Mouse (Mus musculus): ENCODE data around the gene Inafm2. TPM values are rescaled to one million over a fixed set of nuclear protein-coding genes. Genes with fewer than 3 reads are reported as not detected.

Gene Inafm2
- polyA plus RNA-seq, 1 experiment: 11.7 TPM

DNA sequence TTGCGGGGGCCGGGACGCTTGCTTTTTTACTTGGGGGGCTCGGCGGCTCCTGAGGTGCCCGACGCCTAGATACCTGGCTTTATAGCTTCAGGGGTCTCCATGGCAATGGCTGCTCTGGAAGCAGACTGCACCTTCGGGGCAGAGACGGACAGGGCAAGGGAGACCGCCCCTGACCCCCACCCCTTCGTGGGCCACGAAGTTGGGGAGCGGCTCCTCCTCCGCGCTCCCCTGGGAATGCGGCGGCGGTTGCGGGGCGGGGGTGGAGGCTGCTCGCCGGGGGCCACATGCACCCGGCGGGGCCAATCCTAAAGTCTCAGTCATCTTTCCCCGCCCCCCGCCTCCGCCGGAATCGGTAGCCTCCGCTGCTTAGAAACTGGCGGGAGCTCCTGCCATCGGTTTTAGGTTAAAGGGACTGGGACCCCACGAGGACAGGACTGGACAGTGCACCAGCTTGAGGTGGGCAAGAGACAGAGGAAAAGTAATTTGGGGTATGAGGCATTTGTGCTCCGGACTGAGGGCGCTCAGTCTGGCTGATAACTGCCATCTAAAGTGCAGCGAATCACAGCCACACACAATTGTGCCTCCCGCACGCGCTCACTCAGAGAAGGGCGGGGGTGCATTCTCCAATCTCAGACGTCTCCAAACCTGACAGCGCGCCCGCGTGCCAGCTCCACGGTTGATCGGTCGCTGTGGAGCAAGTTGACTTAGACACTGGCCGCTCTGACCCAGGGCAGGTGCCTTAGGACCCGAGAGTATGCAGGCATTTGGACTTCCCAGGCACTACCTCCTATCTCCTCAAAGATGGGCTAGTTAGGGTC, 41.4 kb upstream of the Inafm2 start, which contains the start of gene Ankrd63:
Gene Ankrd63 (minus strand): TSS at position 51 of the 818 bp plus-strand sequence.
- peak; percentile 38 for DNase-seq (ENCODE audit: low read depth)

DNA sequence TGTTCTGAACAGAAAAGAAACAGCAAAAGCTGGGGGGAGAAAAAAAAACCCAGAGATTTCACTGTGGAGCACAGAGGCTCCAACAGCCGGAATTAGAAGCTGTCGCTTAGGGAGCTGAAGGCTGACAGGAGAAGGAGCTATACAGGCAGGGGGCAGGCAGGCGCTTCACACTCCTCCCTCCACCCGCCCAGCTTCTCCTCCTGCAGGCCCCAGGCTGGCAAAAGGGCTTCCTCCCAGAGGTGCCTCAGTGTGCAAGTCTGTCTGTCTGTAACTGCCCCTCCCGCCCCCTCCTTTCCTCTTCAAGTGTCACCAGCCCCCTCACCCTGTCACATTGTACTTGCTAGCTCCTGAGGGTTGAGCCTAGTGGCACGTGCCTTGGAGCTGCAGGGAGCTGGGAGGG, 39.1 kb upstream of the Inafm2 start:
- TF ChIP-seq POLR2A (IDR thresholded peaks at IDR 0.05; ENCODE audit: borderline replicate concordance, extremely low read depth, insufficient read depth, insufficient read length, poor library complexity, severe bottlenecking) (no peak), CTCF (IDR thresholded peaks at IDR 0.05; ENCODE audit: borderline replicate concordance, extremely low read depth, insufficient read depth, insufficient read length) (no peak)
- peak; percentile 42 for DNase-seq (ENCODE audit: low read depth)

More for the DNA sequence above, 41.4 kb upstream of the Inafm2 start, which contains the start of gene Ankrd63:
- no peak for TF ChIP-seq CTCF (IDR thresholded peaks at IDR 0.05; ENCODE audit: borderline replicate concordance, extremely low read depth, insufficient read depth, insufficient read length)
- TF ChIP-seq POLR2A (IDR thresholded peaks at IDR 0.05; ENCODE audit: borderline replicate concordance, extremely low read depth, insufficient read depth, insufficient read length, poor library complexity, severe bottlenecking): no peak

DNA sequence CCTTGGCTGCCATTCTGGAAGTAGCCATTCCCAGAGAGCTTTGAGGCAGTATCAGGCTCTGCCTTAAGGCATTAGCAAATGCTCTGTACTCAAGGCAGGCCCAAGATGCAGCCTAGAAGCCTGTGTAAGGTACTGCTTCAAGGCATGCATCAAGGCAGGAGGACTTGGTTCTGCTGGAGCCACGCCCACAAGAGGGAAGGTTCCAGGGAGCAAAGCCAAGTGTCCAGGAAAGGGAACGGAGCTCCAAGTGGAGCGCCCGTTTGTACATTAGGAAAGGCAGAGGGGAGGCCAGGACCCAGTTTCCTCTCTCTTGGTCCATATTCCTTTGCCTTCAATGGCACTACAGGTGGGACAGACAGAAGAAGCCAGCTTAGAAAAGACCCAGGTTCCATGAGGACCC, 37.1 kb upstream of the Inafm2 start:
- TF ChIP-seq CTCF (IDR thresholded peaks at IDR 0.05; ENCODE audit: borderline replicate concordance, extremely low read depth, insufficient read depth, insufficient read length) (no peak), POLR2A (IDR thresholded peaks at IDR 0.05; ENCODE audit: borderline replicate concordance, extremely low read depth, insufficient read depth, insufficient read length, poor library complexity, severe bottlenecking) (no peak)
- DNase-seq (ENCODE audit: low read depth): no peak

DNA sequence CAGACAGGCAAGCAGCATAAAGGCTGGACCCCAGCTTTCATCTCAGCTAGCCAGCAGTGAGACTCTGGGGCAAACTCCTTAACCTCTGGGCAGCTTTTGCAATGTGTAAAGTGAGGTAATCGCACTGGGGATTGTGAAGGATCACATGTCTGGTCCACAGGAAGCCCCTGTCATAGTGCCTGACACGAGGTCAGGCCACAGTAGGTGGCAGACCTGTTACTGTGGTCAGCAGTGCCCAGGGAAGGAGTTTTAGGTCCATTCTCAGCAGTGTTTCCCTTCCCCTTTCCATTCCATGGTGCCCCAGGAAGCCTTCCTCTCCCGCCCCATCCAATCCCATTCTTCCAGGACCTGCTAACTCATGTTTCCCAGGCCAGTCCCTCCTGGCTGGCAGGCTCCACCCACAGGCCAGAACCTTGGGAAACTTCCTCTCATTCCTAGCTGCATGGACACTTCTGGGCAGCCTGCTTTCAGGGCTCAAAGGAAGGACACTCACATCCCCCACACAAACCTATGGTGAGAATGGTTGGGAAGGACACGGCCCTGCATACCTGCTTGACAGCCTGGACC, 35.8 kb upstream of the Inafm2 start:
- DNase-seq (ENCODE audit: low read depth): no peak
- no peak for TF ChIP-seq CTCF (IDR thresholded peaks at IDR 0.05; ENCODE audit: borderline replicate concordance, extremely low read depth, insufficient read depth, insufficient read length)
- TF ChIP-seq POLR2A (IDR thresholded peaks at IDR 0.05; ENCODE audit: borderline replicate concordance, extremely low read depth, insufficient read depth, insufficient read length, poor library complexity, severe bottlenecking): no peak

DNA sequence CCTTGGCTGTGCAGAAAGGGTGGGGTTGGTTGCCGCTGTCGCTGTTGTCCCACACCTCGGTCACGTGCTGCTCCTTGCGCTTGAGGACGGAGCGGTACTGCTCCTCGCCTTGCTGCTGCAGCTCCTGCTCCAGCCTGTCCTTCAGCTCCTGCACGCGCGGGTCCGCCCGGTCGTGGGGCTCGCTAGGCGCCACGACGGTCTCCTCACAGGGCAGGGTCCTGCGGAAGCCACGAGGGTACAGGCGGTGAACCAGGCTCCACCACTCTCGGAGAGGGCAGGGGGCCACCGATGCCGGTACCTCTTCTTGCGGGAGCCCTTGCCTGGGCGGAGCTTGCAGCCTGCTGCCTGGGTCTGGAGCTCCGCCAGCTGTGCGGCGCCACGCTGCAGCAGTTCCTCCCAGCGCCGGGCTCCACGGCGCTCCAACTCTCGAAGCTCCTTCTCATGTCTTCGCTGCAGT, 34.5 kb upstream of the Inafm2 start:
- TF ChIP-seq CTCF (IDR thresholded peaks at IDR 0.05; ENCODE audit: borderline replicate concordance, extremely low read depth, insufficient read depth, insufficient read length): no peak
- TF ChIP-seq POLR2A (IDR thresholded peaks at IDR 0.05; ENCODE audit: borderline replicate concordance, extremely low read depth, insufficient read depth, insufficient read length, poor library complexity, severe bottlenecking): no peak
- peak; percentile 87 for DNase-seq (ENCODE audit: low read depth)

DNA sequence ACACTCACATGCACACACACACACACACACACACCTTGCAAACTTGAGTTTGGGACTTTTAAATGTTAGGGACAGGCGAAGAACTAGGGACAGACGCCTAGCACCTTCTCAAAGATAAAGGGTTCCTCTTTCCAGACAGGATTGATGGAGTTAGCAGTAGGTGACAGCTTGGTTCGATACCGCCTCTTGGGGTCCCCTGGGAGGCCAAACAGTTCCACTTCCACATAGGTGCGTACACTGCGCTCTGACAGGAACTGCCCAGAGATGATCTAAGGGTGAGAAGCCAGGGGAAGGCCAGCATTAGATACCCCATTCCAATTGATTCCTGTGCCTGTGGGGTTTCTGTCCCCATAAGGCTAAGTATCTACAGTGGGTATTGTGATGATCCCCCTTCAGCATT, 31.9 kb upstream of the Inafm2 start:
- no peak for DNase-seq (ENCODE audit: low read depth)

DNA sequence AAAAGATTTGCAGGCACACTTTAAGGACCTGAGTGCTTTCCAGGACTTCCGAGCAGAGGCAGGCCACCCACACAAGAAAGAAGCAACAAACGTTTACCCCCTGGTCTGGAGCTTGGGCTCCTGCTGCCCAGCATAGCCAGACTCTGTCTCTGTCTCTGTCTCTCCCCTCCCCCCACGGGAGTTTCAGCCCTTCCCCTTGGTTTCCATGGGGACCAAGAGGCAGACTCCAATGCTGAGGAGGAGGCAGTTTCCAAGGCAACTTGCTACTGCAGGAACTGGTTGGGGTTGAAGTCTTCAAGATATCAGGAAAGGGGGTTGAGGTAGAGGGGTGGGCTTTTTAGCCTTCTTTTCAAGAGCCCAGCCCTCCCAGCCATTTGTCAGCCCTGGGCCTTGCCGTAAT, 31.3 kb upstream of the Inafm2 start:
- peak; percentile 88 for DNase-seq (ENCODE audit: low read depth)
- TF ChIP-seq POLR2A (IDR thresholded peaks at IDR 0.05; ENCODE audit: borderline replicate concordance, extremely low read depth, insufficient read depth, insufficient read length, poor library complexity, severe bottlenecking) (no peak), CTCF (IDR thresholded peaks at IDR 0.05; ENCODE audit: borderline replicate concordance, extremely low read depth, insufficient read depth, insufficient read length) (no peak)

More for the DNA sequence above, 31.9 kb upstream of the Inafm2 start:
- TF ChIP-seq POLR2A (IDR thresholded peaks at IDR 0.05; ENCODE audit: borderline replicate concordance, extremely low read depth, insufficient read depth, insufficient read length, poor library complexity, severe bottlenecking) (no peak), CTCF (IDR thresholded peaks at IDR 0.05; ENCODE audit: borderline replicate concordance, extremely low read depth, insufficient read depth, insufficient read length) (no peak)

DNA sequence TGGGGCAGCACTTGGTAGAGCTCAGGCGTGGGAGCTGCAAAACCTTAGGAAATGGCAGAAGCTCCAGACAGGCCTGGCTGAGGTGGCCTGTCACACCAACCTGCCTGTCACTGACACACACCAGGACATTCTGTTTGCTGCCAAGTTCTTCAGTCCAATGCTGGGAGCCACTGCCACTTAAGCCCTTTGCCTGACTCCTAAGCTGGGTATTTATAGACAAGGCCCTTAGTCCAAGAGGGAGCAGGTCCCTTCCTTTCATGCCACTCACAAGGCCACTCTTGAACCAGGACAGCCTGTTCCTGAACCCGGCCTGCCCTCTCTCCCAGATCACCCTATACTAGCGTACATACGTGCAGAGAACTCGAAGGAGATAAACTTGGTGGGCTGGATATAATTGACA, 28.9 kb upstream of the Inafm2 start:
- TF ChIP-seq CTCF (IDR thresholded peaks at IDR 0.05; ENCODE audit: borderline replicate concordance, extremely low read depth, insufficient read depth, insufficient read length) (no peak), POLR2A (IDR thresholded peaks at IDR 0.05; ENCODE audit: borderline replicate concordance, extremely low read depth, insufficient read depth, insufficient read length, poor library complexity, severe bottlenecking) (no peak)
- DNase-seq (ENCODE audit: low read depth): no peak

DNA sequence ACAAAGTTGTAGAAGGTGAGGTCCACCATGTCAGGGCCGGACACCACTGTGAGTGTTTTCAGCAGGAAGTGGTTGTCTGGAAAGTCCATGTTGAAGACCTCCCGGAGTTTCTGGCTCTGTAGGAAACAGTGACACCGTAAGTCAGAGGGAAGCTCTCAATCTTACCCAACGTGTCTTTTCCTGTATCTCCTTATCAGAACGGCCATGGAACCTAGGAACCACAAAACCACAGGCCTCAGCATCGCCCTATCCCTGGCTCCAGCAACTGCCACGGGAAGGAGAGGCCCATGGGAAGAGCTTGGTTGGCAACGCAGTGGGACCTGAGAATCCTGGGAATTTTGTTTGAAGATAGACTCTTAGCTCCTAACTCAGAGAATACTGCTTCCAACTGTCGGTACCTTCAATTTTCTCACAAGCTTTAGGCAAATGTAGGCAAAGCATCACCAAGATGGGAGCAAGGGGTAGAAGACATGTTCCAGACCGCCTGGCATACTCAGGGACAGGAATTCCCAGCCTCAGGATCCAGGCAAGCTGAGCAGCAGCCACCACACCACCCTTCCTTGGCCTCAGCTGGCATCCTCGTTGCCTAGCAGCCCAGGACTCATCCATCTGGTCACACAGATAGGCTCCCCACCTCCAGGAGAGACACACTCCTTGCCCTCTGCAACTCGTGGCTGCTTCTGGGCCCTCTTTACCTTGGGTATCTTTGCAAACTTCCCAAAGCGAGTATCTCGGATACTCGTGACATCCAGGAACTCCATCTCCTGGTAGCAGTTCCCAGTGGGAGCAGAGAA, 21.7 kb upstream of the Inafm2 start:
- no peak for DNase-seq (ENCODE audit: low read depth)
- TF ChIP-seq POLR2A (IDR thresholded peaks at IDR 0.05; ENCODE audit: borderline replicate concordance, extremely low read depth, insufficient read depth, insufficient read length, poor library complexity, severe bottlenecking) (no peak), CTCF (IDR thresholded peaks at IDR 0.05; ENCODE audit: borderline replicate concordance, extremely low read depth, insufficient read depth, insufficient read length) (no peak)

DNA sequence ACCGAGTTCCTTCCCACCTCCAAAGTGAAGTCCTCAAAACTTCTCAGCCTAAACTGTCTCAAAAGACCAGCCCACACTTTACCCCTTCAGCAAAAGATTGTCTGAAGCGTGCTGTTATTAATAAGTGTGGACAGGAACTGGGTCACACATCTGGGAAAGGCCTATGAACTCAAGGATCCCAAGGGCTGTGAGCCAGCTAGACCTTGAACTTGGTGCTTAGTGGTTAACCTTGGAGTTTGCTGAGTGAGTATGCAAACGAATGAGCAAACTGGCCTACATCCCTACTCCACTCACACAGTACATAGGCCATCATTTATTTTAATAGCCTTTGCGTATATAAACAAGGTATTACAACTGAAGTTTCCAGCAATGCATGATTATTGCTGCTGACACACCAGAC, 20.0 kb upstream of the Inafm2 start:
- TF ChIP-seq CTCF (IDR thresholded peaks at IDR 0.05; ENCODE audit: borderline replicate concordance, extremely low read depth, insufficient read depth, insufficient read length) (no peak), POLR2A (IDR thresholded peaks at IDR 0.05; ENCODE audit: borderline replicate concordance, extremely low read depth, insufficient read depth, insufficient read length, poor library complexity, severe bottlenecking) (no peak)
- no peak for DNase-seq (ENCODE audit: low read depth)

DNA sequence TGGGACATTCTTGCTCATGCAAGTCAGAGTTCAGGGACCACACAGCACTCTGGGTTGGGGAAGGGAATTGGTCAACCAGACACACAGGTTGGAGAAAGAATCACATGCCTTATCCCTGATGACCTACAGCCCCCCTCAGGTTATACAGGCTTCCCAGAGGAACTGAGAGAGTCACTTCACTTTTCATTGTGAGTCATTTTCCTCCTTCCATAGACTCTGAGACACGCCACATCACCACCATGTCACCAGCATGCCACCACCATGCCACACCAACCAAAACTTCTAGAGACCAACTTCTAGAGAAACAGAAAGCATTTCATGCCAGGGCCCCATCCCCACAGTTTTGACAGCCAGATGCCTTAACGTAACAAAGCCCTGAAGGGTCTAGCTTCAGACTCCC, 18.7 kb upstream of the Inafm2 start:
- DNase-seq (ENCODE audit: low read depth): no peak
- TF ChIP-seq POLR2A (IDR thresholded peaks at IDR 0.05; ENCODE audit: borderline replicate concordance, extremely low read depth, insufficient read depth, insufficient read length, poor library complexity, severe bottlenecking): no peak
- TF ChIP-seq CTCF (IDR thresholded peaks at IDR 0.05; ENCODE audit: borderline replicate concordance, extremely low read depth, insufficient read depth, insufficient read length): no peak

Data from brain, embryonic 14.5 days (tissue).